Mouse (Mus musculus): ENCODE results near the gene Amer2. TPM values are rescaled to one million over a fixed set of nuclear protein-coding genes. Genes with fewer than 3 reads are reported as not detected.

The Amer2 gene
- 23.8 and 25.3 TPM in 2 replicates for polyA plus RNA-seq (2012; rRNA removed)

DNA sequence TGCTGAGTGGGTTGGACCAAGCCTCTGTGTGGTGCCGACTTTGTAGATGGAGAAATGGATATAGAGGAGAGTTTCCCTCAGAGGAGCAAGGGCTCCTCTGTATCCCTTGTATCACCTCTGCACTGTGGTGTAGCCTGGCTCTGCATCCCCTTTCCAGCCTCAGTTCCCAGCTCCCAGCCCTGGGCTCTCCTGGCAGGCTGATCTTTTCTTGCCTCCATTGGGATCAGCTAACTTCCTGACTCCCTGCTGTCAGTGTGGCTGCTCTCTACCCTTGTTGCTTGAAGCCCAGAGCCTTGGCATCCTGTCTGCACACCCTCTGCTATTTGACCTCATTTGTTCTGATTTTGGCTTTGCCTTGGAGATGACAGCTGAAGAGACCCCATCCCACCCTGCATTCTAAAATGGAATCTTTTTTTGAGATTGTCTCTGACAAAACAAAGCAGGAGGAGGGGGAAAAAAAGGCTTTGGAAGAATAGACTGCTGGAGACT lies at the start of gene Amer2:
Gene Amer2, plus strand, starts transcription at position 439 of the 489 bp plus-strand sequence.

Other genes with a start within 250 kb of the Amer2 start
- gene Atp8a2, start 176.1 kb upstream of the Amer2 start, polyA plus RNA-seq (2012; rRNA removed), result 12.8 and 14.3 TPM in 2 replicates
- gene Nupl1, start 121.8 kb upstream of the Amer2 start, polyA plus RNA-seq (2012; rRNA removed), result 0.04 and 0.12 TPM in 2 replicates
- gene Gm49336, start 121.8 kb upstream of the Amer2 start, polyA plus RNA-seq (2012; rRNA removed), result 61.2 and 64.7 TPM in 2 replicates
- 50.8 and 54.0 TPM in 2 replicates for gene Mtmr6, start 108.0 kb upstream of the Amer2 start, polyA plus RNA-seq (2012; rRNA removed)